Mouse (Mus musculus) adrenal gland, adult 2 months (tissue): ENCODE data around the gene Slfn9. TPM values are rescaled to one million over a fixed set of nuclear protein-coding genes. Genes with fewer than 3 reads are reported as not detected.
A peak's percentile ranks its signal among the peaks of the same experiment; 100 is the strongest.
"Not testable (repeated sequence)": the region's sequence is repeated elsewhere in the genome, so short reads cannot be mapped to it uniquely, and the experiment has no call there.

Source experiments
- DNase-seq: peaks from one replicate; pipeline ENCODE4 v3.0.0; 2021
- long read RNA-seq: library from polyadenylated mRNA; stranded (forward); transcript quantifications from one replicate; pipeline ENCODE4 v2.0.0, GENCODE M21; 2021
- polyA plus RNA-seq: library from polyadenylated mRNA; depleted of rRNA; stranded (reverse); fragments of >200 nt; gene quantifications from 2 replicates; pipeline ENCODE4 v1.2.3, GENCODE M21; 2012; rRNA removed
- total RNA-seq, 2 experiments: library from RNA; stranded (reverse); gene quantifications; 2 replicates each; pipeline ENCODE4 v1.2.3; 2021

Gene Slfn9
- 1 to 10 TPM; 5.3 to 7.5 TPM for total RNA-seq
- polyA plus RNA-seq = 0.91 and 1.2 TPM in 2 replicates
- long read RNA-seq, partial matches to known transcripts = 0 of 1 reads
- long read RNA-seq, other reads (novel, unspliced or antisense) = 1 of 1 reads

- DNase-seq = peak; percentile 88
Measured at GRCm38 (mm10) chr11:82991469-82992166, at the start of gene Slfn9. Gene Slfn9, minus strand, starts transcription at chr11:82991830.

GRCm38 (mm10) chr11:83041000-83041399, 49.4 kb upstream of the Slfn9 start:
- DNase-seq = no peak

GRCm38 (mm10) chr11:83040325-83040724, 48.7 kb upstream of the Slfn9 start:
- peak; percentile 30 for DNase-seq

DNA sequence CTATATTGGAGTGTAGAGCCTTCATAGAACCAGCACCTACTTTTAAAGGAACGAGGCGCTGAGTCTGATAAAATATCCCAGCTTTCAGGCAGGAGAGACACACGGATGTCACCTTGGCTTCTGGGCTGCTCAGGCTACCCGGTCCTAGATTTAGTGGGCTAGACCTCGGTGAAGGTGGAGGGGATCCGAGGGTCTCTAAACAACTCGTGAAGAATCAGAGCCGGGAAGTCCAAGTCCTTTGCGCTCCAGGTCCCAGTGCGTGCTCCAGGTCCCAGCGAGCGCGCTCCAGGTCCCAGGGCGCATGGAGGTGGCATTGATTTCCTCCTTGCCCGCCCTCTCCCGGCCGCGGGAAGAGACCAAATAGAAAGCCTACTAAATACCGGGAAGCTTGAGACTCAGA, 48.2 kb upstream of the Slfn9 start:
- DNase-seq = peak; percentile 50

DNA sequence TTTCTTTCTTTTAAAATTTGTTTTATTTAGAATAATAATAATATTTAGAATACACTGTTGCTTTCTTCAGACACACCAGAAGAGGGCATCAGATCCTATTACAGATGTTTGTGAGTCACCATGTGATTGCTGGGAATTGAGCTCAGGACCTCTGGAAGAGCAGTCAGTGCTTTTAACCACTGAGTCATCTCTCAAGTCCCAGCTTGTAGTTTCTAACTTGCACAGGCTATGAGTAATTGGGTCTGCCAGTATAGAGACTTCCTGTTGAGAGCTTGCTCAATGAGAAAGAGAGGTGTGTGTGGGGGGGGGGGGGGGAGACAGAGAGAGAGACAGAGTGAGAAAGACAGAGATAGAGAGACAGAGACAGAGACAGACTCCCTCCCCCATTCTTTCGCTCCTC, 47.5 kb upstream of the Slfn9 start:
- DNase-seq = peak; percentile 18

- DNase-seq = not testable (repeated sequence)
Measured at GRCm38 (mm10) chr11:83038686-83039085, 47.1 kb upstream of the Slfn9 start.

GRCm38 (mm10) chr11:83020621-83021020, 29.0 kb upstream of the Slfn9 start, which contains the start of gene Slfn8:
Gene Slfn8, minus strand, starts transcription at chr11:83020810.
- peak; percentile 62 for DNase-seq

DNA sequence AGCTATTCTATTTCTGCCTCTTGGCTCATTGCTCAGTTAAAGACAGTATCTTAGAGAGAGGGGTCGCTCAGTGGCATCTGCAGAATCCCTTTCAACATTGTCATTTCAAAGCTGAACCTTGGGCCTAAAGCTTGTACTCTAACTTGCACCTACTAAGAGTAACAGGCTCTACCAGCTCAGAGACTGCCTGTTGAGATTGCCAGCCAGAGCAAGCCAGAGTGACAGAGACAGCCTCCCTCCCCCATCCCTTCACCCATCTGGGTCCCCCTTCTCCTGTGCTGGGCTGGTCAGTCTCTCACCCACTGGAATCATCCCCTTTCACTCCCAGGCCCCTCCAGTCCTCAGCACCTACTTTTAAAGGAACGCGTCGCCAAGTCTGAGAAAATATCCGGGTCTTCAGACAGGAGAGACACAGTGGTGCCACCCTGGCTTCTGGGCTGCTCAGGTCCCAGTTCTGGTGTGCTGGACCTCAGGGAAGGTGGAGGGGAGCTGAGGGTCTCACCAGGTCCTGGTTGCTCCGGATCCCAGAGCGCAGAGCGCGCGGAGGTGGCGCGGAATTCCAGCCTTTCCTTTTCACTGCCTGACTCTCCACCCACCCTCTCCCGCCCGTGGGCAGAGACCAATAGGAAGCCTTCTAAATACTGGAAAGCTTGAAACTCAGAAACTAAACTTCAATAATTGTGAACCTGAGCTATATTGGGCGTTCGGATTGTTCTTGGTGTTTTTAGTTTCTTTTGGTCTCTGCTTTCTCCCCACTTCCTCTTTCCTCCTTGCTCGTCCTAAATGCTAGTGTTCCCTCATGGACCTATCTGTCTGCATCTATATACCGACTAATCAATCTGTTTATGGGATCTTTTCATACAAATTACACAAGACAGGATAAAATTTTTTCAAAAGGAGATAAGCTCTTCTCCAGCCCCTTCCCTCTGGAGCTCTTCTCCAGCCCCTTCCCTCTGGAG, 28.2 kb upstream of the Slfn9 start:
- DNase-seq = not testable (repeated sequence)

- no peak for DNase-seq
Measured at GRCm38 (mm10) chr11:83016093-83016492, 24.5 kb upstream of the Slfn9 start.

- no peak for DNase-seq
Measured at GRCm38 (mm10) chr11:83013356-83013755, 21.7 kb upstream of the Slfn9 start.

DNA sequence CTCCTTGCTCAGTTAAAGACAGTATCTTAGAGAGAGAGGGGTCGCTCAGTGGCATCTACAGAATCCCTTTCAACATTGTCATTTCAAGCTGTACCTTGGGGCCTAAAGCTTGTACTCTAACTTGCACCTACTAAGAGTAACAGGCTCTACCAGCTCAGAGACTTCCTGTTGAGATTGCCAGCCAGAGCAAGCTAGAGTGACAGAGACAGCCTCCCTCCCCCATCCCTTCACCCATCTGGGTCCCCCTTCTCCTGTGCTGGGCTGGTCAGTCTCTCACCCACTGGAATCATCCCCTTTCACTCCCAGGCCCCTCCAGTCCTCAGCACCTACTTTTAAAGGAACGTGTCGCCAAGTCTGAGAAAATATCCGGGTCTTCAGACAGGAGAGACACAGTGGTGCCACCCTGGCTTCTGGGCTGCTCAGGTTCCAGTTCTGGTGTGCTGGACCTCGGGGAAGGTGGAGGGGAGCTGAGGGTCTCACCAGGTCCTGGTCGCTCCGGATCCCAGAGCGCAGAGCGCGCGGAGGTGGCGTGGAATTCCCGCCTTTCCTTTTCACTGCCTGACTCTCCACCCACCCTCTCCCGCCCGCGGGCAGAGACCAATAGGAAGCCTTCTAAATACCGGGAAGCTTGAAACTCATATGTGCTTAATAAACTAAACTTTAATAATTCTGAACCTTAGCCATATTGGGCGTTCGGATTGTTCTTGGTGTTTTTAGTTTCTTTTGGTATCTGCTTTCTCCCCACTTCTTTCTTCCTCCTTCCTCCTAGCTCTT, 831 bp downstream of the Slfn9 start:
- peak; percentile 63 for DNase-seq

GRCm38 (mm10) chr11:82989357-82989756, 2.3 kb downstream of the Slfn9 start:
- no peak for DNase-seq

GRCm38 (mm10) chr11:82987621-82988020, 4.0 kb downstream of the Slfn9 start:
- DNase-seq = peak; percentile 31

- DNase-seq = no peak
Measured at GRCm38 (mm10) chr11:82983193-82983592, 8.4 kb downstream of the Slfn9 start.

DNA sequence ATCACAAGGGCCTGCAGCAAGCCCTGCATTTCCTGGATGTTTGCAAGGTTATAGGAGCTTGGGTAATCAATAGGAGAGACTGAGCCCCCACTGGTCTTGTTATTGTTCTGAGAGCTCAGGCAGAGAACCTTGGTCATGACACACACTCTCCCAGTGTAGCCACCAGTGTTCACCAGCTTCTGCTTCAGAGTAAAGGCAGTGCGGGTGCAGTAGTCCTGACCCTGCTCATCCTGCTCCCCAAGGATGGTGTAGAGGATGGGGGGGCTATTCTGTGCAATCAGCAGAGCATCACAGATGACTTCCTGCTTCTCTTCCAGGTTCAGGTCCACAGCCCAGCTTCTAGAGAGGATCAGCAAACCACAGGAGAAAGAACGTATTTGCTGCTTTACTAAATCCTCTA, 9.2 kb downstream of the Slfn9 start:
- DNase-seq = not testable (repeated sequence)

DNA sequence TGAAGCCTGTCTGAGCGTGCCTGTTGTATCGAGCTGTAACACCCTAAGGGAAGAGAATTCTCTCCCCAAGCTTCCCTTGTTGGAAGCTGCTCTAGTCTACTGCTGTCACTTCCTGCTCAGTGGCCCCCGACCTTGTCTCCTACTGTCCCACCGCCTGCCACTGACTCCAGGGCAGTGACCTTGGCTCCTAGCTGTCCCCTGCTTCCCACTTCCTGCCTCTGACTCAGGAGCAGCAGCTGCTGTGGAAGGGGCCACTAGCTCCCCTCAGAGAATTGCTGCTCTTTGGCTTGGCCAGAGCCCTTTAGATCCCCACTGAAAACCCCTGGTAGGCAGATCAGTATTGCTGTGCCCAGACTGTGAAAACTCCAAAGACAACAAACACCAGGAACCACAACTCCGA, 17.7 kb downstream of the Slfn9 start:
- DNase-seq = peak; percentile 64

DNA sequence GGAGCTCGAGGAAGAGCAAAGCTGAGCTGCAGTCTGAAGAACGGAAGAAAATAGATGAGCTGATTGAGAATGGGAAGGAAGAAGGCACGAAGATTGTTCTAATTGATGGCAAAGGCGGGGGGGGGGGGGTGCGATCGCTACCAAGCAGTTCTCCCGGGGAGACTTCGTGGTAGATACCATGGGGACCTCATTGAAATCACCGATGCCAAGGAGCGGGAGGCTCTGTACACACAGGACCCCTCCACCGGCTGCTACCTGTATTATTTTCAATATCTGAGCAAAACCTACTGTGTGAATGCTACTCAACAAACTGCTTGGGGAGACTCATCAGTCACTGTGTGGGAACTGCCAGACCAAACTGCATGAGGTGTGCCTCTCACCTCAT, 20.0 kb downstream of the Slfn9 start:
- no peak for DNase-seq

DNA sequence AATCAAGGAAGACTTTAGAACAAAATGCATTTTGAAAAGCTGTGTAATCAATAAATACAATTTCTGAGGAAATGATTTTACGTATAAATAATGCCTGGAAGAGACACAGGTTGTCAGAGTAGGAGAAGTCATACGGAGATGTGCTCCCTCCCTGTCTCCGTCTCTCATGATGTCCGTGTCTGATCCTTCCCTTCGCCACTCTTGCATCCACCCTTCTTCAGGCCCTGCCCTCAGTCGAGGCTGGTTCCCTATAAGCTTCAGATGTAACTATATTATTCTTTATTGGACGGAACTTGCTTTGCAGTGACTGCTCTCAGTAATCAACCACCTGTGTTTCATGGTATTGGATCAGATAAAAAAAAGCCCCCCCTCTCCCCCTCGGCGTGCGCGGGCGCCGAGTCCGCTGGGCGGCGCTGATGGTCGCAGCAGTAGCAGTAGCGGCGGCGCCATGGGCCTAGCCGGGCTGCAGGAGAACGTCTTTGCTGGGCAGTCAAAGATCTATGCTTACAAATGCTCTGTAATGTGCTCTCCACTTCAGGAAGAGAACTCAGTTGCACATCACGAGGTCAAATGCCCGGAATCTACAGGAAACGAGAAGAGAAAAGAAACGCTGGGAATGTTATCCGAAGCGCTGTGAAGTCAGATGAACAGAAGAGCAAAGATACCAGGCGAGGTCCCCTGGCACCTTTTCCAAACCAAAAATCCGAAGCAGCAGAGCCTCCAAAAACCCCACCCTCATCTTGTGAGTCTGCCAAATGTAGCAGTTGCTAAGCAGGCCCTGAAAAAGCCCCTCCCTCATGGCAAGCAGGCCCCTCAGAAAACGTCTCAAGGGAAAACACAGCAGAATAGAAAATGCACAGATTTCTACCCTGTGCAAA, 20.7 kb downstream of the Slfn9 start:
- peak; percentile 69 for DNase-seq

DNA sequence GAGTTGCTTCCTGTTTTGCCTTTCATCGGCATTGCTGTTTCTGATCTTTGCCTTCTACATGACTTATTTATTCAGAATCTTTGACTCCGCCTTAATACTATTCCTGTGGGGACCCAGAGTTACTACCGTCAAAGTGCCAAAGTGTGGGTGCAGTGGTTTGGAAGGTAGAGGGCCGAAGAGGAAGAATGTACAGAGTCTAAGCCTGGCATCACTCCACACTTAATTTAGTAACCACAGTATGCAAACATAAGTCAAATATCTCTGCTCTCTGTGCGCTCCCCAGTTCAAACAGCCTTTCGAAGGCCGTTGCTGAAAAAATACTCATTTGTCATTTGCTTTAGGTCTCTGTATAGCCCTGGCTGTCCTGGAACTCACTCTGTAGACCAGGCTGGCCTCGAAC, 29.4 kb downstream of the Slfn9 start:
- no peak for DNase-seq

DNA sequence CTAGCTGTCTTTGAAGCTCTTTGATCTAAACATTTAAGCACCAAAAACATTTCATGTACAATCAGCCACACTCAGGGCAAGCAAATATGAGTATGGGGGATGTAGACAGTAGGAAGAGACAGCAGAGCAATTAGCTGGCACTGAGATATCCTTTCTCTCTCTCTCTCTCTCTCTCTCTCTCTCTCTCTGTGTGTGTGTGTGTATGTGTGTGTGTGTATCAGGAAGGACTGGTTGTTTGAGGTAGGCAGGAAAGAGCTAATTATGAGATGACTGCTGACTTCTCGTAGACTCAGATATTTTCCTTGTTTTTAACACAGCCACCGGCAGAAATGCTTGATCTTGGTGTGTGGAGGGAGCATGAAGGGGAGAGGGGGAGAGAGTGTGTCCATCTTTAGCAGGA, 29.9 kb downstream of the Slfn9 start:
- DNase-seq = no peak

DNA sequence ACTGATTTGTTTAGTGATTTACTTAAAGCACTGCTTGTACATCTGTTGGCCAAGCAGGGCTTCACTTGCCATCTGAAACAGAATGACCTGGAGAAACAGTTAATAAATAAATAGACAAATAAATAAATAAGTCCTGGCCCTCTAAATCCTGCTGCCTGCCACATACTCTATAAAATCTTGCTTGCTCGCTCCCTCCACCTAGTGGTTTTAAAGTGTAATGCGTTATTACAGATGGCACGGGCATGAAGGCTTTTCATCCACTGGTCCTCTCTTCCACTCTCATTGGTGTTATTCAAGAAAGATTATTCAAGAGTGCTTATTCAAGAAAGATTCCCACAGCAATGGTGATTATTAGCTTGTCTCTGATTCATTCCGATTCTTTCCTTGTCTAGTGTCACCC, 32.0 kb downstream of the Slfn9 start:
- peak; percentile 36 for DNase-seq
